Mouse (Mus musculus): ENCODE data around the gene Mmp11. TPM values are rescaled to one million over a fixed set of nuclear protein-coding genes. Genes with fewer than 3 reads are reported as not detected.
A peak's percentile ranks its signal among the peaks of the same experiment; 100 is the strongest.

Mmp11 gene
- polyA plus RNA-seq, 1 experiment from 2014 or later, result 25.1 TPM

GRCm38 (mm10) chr10:75916840-75917239 is 19.5 kb downstream of the Mmp11 start:
- DNase-seq (ENCODE audit: low spot score) (no peak), ATAC-seq (replicated peaks; ENCODE audit: low FRiP score) (no peak)
- Histone ChIP-seq H3K4me1 (replicated peaks; ENCODE audit: control insufficient read depth, insufficient read depth, low read length) (peaks cover 3% of the 10 kb centered on the region; the same call in 1 of the 2 replicates), H3K36me3 (ENCODE audit: control insufficient read depth, insufficient read depth, low read length) (peaks cover 5% of the 10 kb centered on the region; the same call in 1 of the 2 replicates), H3K4me3 (ENCODE audit: low read depth, low read length) (no peak overlapping the region), H3K4me2 (ENCODE audit: low read depth, low read length, severe bottlenecking) (no peak overlapping the region), H3K9me3 (ENCODE audit: control insufficient read depth, low read length) (no peaks in the 10 kb centered on the region), H3K27me3 (ENCODE audit: control insufficient read depth, insufficient read depth, low read length) (no peaks in the 10 kb centered on the region), H3K27ac (ENCODE audit: low read depth, low read length) (no peak overlapping the region), H3K9ac (ENCODE audit: low read length) (no peak overlapping the region)
- 72% methylated on average over 8 of the region's 8 CpGs for WGBS

GRCm38 (mm10) chr10:75915557-75915956 is 20.7 kb downstream of the Mmp11 start:
- no peak for DNase-seq (ENCODE audit: low spot score)
- Histone ChIP-seq H3K27ac (ENCODE audit: low read depth, low read length) (no peak overlapping the region), H3K9ac (ENCODE audit: low read length) (no peak overlapping the region), H3K9me3 (ENCODE audit: control insufficient read depth, low read length) (no peaks in the 10 kb centered on the region), H3K4me2 (ENCODE audit: low read depth, low read length, severe bottlenecking) (no peak overlapping the region), H3K27me3 (ENCODE audit: control insufficient read depth, insufficient read depth, low read length) (no peaks in the 10 kb centered on the region), H3K36me3 (ENCODE audit: control insufficient read depth, insufficient read depth, low read length) (peaks cover 12% of the 10 kb centered on the region; the same call in 1 of the 2 replicates), H3K4me3 (ENCODE audit: low read depth, low read length) (no peak overlapping the region), H3K4me1 (replicated peaks; ENCODE audit: control insufficient read depth, insufficient read depth, low read length) (peaks cover 2% of the 10 kb centered on the region; the same call in 1 of the 2 replicates)
- no peak for ATAC-seq (replicated peaks; ENCODE audit: low FRiP score)
- 97% methylated on average over 7 of the region's 7 CpGs for WGBS

GRCm38 (mm10) chr10:75913013-75913589 is 23.2 kb downstream of the Mmp11 start:
- ATAC-seq (replicated peaks; ENCODE audit: low FRiP score) (no peak), DNase-seq (ENCODE audit: low spot score) (no peak)
- WGBS, result 87% methylated on average over 6 of the region's 6 CpGs
- Histone ChIP-seq H3K4me1 (replicated peaks; ENCODE audit: control insufficient read depth, insufficient read depth, low read length) (no peaks in the 10 kb centered on the region), H3K4me2 (ENCODE audit: low read depth, low read length, severe bottlenecking) (no peak overlapping the region), H3K9me3 (ENCODE audit: control insufficient read depth, low read length) (no peaks in the 10 kb centered on the region), H3K27me3 (ENCODE audit: control insufficient read depth, insufficient read depth, low read length) (no peaks in the 10 kb centered on the region), H3K27ac (ENCODE audit: low read depth, low read length) (no peak overlapping the region), H3K9ac (ENCODE audit: low read length) (no peak overlapping the region), H3K4me3 (ENCODE audit: low read depth, low read length) (no peak overlapping the region), H3K36me3 (ENCODE audit: control insufficient read depth, insufficient read depth, low read length) (peaks cover 15% of the 10 kb centered on the region; the same call in 1 of the 2 replicates)

- Histone ChIP-seq H3K4me3 (ENCODE audit: low read depth, low read length) (no peak overlapping the region), H3K27ac (ENCODE audit: low read depth, low read length) (no peak overlapping the region), H3K27me3 (ENCODE audit: control insufficient read depth, insufficient read depth, low read length) (no peaks in the 10 kb centered on the region), H3K4me2 (ENCODE audit: low read depth, low read length, severe bottlenecking) (no peak overlapping the region), H3K9me3 (ENCODE audit: control insufficient read depth, low read length) (no peaks in the 10 kb centered on the region), H3K36me3 (ENCODE audit: control insufficient read depth, insufficient read depth, low read length) (peaks cover 20% of the 10 kb centered on the region; the same call in 1 of the 2 replicates), H3K9ac (ENCODE audit: low read length) (no peak overlapping the region), H3K4me1 (replicated peaks; ENCODE audit: control insufficient read depth, insufficient read depth, low read length) (no peaks in the 10 kb centered on the region)
- ATAC-seq (replicated peaks; ENCODE audit: low FRiP score) (no peak), DNase-seq (ENCODE audit: low spot score) (no peak)
- 88% methylated on average over 2 of the region's 2 CpGs for WGBS
These were observed 25.6 kb downstream of the Mmp11 start for GRCm38 (mm10) chr10:75910698-75911097.

GRCm38 (mm10) chr10:75906882-75907281 is 29.4 kb downstream of the Mmp11 start:
- Histone ChIP-seq H3K9ac (ENCODE audit: low read length) (no peak overlapping the region), H3K4me2 (ENCODE audit: low read depth, low read length, severe bottlenecking) (no peak overlapping the region), H3K4me3 (ENCODE audit: low read depth, low read length) (no peak overlapping the region), H3K27me3 (ENCODE audit: control insufficient read depth, insufficient read depth, low read length) (no peaks in the 10 kb centered on the region), H3K4me1 (replicated peaks; ENCODE audit: control insufficient read depth, insufficient read depth, low read length) (no peaks in the 10 kb centered on the region), H3K36me3 (ENCODE audit: control insufficient read depth, insufficient read depth, low read length) (peaks cover 30% of the 10 kb centered on the region), H3K27ac (ENCODE audit: low read depth, low read length) (no peak overlapping the region), H3K9me3 (ENCODE audit: control insufficient read depth, low read length) (no peaks in the 10 kb centered on the region)
- no peak for ATAC-seq (replicated peaks; ENCODE audit: low FRiP score)
- DNase-seq (ENCODE audit: low spot score), result no peak
- WGBS, result 91% methylated on average over 4 of the region's 4 CpGs

GRCm38 (mm10) chr10:75904391-75904790 is 31.9 kb downstream of the Mmp11 start:
- no peak overlapping the region for H3K27ac ChIP-seq (ENCODE audit: low read depth, low read length)
- no peak overlapping the region for H3K4me3 ChIP-seq (ENCODE audit: low read depth, low read length)
- no peaks in the 10 kb centered on the region for H3K27me3 ChIP-seq (ENCODE audit: control insufficient read depth, insufficient read depth, low read length)
- H3K9ac ChIP-seq (ENCODE audit: low read length), result no peak overlapping the region
- H3K4me2 ChIP-seq (ENCODE audit: low read depth, low read length, severe bottlenecking), result no peak overlapping the region
- H3K9me3 ChIP-seq (ENCODE audit: control insufficient read depth, low read length), result no peaks in the 10 kb centered on the region
- DNase-seq (ENCODE audit: low spot score), result no peak
- H3K4me1 ChIP-seq (replicated peaks; ENCODE audit: control insufficient read depth, insufficient read depth, low read length), result no peaks in the 10 kb centered on the region
- ATAC-seq (replicated peaks; ENCODE audit: low FRiP score), result no peak
- peaks cover 24% of the 10 kb centered on the region for H3K36me3 ChIP-seq (ENCODE audit: control insufficient read depth, insufficient read depth, low read length)
- WGBS, result 93% methylated on average over 5 of the region's 5 CpGs

- H3K36me3 ChIP-seq (ENCODE audit: control insufficient read depth, insufficient read depth, low read length), result peaks cover 10% of the 10 kb centered on the region
- no peaks in the 10 kb centered on the region for H3K4me1 ChIP-seq (replicated peaks; ENCODE audit: control insufficient read depth, insufficient read depth, low read length)
- WGBS, result 90% methylated on average over 3 of the region's 3 CpGs
- H3K4me2 ChIP-seq (ENCODE audit: low read depth, low read length, severe bottlenecking), result no peak overlapping the region
- H3K27me3 ChIP-seq (ENCODE audit: control insufficient read depth, insufficient read depth, low read length), result no peaks in the 10 kb centered on the region
- H3K27ac ChIP-seq (ENCODE audit: low read depth, low read length), result no peak overlapping the region
- H3K4me3 ChIP-seq (ENCODE audit: low read depth, low read length), result no peak overlapping the region
- ATAC-seq (replicated peaks; ENCODE audit: low FRiP score) (no peak), DNase-seq (ENCODE audit: low spot score) (no peak)
- H3K9me3 ChIP-seq (ENCODE audit: control insufficient read depth, low read length), result no peaks in the 10 kb centered on the region
- no peak overlapping the region for H3K9ac ChIP-seq (ENCODE audit: low read length)
These were observed 37.5 kb downstream of the Mmp11 start for GRCm38 (mm10) chr10:75898846-75899245.

GRCm38 (mm10) chr10:75898039-75898564 is 38.2 kb downstream of the Mmp11 start:
- WGBS, result 81% methylated on average over 6 of the region's 6 CpGs
- H3K4me1 ChIP-seq (replicated peaks; ENCODE audit: control insufficient read depth, insufficient read depth, low read length), result peaks cover 4% of the 10 kb centered on the region; the same call in 1 of the 2 replicates
- no peak overlapping the region for H3K4me3 ChIP-seq (ENCODE audit: low read depth, low read length)
- H3K9me3 ChIP-seq (ENCODE audit: control insufficient read depth, low read length), result no peaks in the 10 kb centered on the region
- DNase-seq (ENCODE audit: low spot score), result no peak
- H3K9ac ChIP-seq (ENCODE audit: low read length), result no peak overlapping the region
- no peak overlapping the region for H3K27ac ChIP-seq (ENCODE audit: low read depth, low read length)
- no peak for ATAC-seq (replicated peaks; ENCODE audit: low FRiP score)
- H3K36me3 ChIP-seq (ENCODE audit: control insufficient read depth, insufficient read depth, low read length), result peaks cover 7% of the 10 kb centered on the region; the same call in 1 of the 2 replicates
- no peaks in the 10 kb centered on the region for H3K27me3 ChIP-seq (ENCODE audit: control insufficient read depth, insufficient read depth, low read length)
- H3K4me2 ChIP-seq (ENCODE audit: low read depth, low read length, severe bottlenecking), result no peak overlapping the region

GRCm38 (mm10) chr10:75897373-75897772 is 38.9 kb downstream of the Mmp11 start:
- peak; percentile 84 for DNase-seq (ENCODE audit: low spot score)
- H3K4me2 ChIP-seq (ENCODE audit: low read depth, low read length, severe bottlenecking), result no peak overlapping the region
- 38% methylated on average over 6 of the region's 6 CpGs for WGBS
- H3K4me3 ChIP-seq (ENCODE audit: low read depth, low read length), result no peak overlapping the region
- no peak overlapping the region for H3K27ac ChIP-seq (ENCODE audit: low read depth, low read length)
- no peaks in the 10 kb centered on the region for H3K27me3 ChIP-seq (ENCODE audit: control insufficient read depth, insufficient read depth, low read length)
- H3K9me3 ChIP-seq (ENCODE audit: control insufficient read depth, low read length), result no peaks in the 10 kb centered on the region
- H3K9ac ChIP-seq (ENCODE audit: low read length), result no peak overlapping the region
- peaks cover 4% of the 10 kb centered on the region; the same call in 1 of the 2 replicates for H3K4me1 ChIP-seq (replicated peaks; ENCODE audit: control insufficient read depth, insufficient read depth, low read length)
- peaks cover 5% of the 10 kb centered on the region; the same call in 1 of the 2 replicates for H3K36me3 ChIP-seq (ENCODE audit: control insufficient read depth, insufficient read depth, low read length)
- ATAC-seq (replicated peaks; ENCODE audit: low FRiP score), result no peak
